Mouse (Mus musculus): Measurements from ENCODE around the gene Sag.

Sag gene

GRCm38 (mm10) chr1:87846801-87847474 lies 43.5 kb downstream of the Sag start:
- ChIA-PET CTCF (interaction anchor here in 1 of 4 experiments (0.6 kb wide), 1 partner anchor 611 kb away, joined by 6 read pairs; no protein-coding TSS in a partner anchor), POLR2A (interaction anchor here in 1 of 4 experiments (0.7 kb wide), 1 partner anchor 153 kb away, joined by 7 read pairs; no protein-coding TSS in a partner anchor)

DNA sequence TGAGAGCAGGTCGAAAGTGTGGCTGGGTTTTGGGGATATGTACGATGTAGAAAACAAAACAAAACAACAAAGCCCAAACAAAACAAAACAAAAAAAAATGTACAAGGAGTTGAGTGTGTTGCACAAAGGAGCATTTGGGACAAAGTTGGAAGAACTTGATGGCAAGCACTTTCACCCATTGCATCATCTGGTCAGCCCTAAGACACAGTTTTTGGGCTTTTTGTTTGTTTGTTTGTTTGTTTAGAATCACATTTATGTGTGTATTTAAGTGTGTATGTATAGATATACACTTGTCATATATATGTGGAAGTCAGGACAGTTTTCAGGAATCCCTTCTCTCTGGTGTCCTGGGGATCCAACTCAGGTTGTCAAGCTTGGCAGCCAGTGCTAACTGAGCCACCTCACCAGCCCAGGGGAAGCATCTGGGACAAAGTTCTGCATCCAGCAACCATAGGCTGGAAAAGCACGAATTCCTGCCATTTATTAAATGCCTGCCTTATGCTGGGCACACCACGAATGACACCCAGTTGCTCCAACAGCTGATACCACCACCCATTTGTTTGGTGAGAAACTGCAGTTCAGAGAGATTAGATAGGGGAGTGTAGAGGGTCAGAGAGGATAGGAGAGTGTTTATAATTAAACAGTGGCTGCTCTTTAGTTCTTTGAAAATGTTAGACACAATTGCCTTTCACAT lies 44.1 kb downstream of the Sag start:
- ChIA-PET CTCF (no interaction called here), POLR2A (no interaction called here)

DNA sequence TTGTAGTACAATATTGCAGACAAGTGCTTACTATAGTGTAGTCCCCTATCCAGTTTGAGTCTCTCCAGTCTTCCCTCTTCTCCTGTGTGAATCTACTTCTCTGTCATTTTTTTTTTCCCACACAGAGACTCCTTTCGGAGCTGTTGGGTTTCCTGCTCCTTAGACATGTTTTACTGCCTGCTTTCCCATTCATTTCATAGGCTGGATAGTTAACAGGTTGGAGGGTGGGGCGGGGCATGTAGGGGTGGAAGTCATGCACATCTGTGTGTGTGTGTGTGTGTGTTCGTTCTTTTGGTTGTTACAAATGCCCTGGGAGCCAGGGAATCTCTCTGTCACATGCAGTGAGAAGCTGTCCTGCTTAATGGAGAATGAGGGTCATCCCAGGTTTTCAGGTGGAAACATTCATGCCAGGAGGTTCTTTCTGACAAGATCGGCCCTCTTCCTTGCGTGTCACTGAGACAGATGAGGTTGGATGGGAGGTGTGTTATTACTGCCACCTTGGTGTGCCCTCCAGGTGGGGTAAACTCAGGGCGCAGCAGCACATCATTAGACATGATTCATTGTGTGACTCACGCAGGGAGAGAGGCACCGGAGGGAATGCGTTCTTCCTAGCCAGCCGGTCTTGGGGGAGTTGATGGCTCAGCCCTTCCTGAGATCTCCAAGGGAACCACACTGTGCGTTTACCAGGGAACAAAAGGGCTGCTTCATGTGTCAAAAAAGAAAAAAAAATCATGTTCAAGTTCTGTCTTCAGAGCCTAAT lies 44.9 kb downstream of the Sag start:
- ChIA-PET CTCF (no interaction called here), POLR2A (no interaction called here)

DNA sequence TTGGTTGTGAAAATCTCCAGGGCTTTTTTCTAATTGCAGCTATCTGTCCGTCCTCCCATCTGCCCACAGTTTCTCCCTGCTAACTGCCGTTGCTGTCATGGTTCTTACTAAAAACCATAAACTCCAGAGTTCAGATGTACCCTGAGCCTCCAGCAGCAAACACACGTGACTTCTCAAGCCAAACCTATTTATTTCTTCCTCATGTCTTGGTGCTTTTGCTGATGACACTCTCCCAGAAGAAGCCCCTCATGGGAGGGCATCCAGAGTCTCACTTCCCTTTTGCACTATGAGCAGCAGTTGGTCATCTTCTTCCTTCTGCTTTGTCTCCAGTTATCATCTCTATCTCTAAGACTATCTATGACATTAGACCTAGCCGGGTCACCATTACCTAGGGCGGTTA lies 45.8 kb downstream of the Sag start:
- CTCF ChIA-PET, result interaction anchor here in 1 of 4 experiments (0.6 kb wide), 1 partner anchor 72 kb away, joined by 8 read pairs; no protein-coding TSS in a partner anchor
- POLR2A ChIA-PET, result interaction anchor here in 1 of 4 experiments (1.4 kb wide), 1 partner anchor 51 kb away, joined by 3 read pairs; no protein-coding TSS in a partner anchor

- CTCF ChIA-PET, result interaction anchor here in 1 of 4 experiments (0.6 kb wide), 1 partner anchor 71 kb away, joined by 4 read pairs; no protein-coding TSS in a partner anchor
- POLR2A ChIA-PET, result no interaction called here
Observed at GRCm38 (mm10) chr1:87851344-87851743, 47.9 kb downstream of the Sag start.

- CTCF ChIA-PET, result interaction anchor here in 1 of 4 experiments (0.6 kb wide), 1 partner anchor 71 kb away, joined by 4 read pairs; no protein-coding TSS in a partner anchor
- POLR2A ChIA-PET, result interaction anchor here in 1 of 4 experiments (0.9 kb wide), 1 partner anchor 90 kb away, joined by 3 read pairs; no protein-coding TSS in a partner anchor
Observed at GRCm38 (mm10) chr1:87852081-87852790, 48.8 kb downstream of the Sag start.

- ChIA-PET CTCF (no interaction called here), POLR2A (interaction anchor here in 1 of 4 experiments (0.6 to 0.9 kb wide), 2 partner anchors 91 to 1218 kb away, joined by 3 read pairs; no protein-coding TSS in a partner anchor)
Observed at GRCm38 (mm10) chr1:87852892-87853600, 49.6 kb downstream of the Sag start, which contains the start of gene Dgkd. Dgkd (plus strand) TSS chr1:87853287.

GRCm38 (mm10) chr1:87853601-87854361 lies 50.3 kb downstream of the Sag start:
- ChIA-PET CTCF (no interaction called here), POLR2A (interaction anchor here in 2 of 4 experiments (1.0 to 2.3 kb wide), 4 partner anchors 10 to 117 kb away, joined by 3 to 11 read pairs (median 4); no protein-coding TSS in a partner anchor)

- CTCF ChIA-PET, result interaction anchor here in 1 of 4 experiments (0.6 kb wide), 1 partner anchor 669 kb away, joined by 3 read pairs; no protein-coding TSS in a partner anchor
Observed at GRCm38 (mm10) chr1:87854411-87854810, 50.9 kb downstream of the Sag start.

GRCm38 (mm10) chr1:87854851-87855251 lies 51.4 kb downstream of the Sag start:
- POLR2A ChIA-PET, result interaction anchor here in 2 of 4 experiments (0.6 to 2.3 kb wide), 9 partner anchors 9 to 1215 kb away, joined by 3 to 11 read pairs (median 4); partner anchors contain the start of genes Inpp5d (in 1 of the 2) and Sh3bp4 (in 1 of the 2)
- CTCF ChIA-PET, result interaction anchor here in 1 of 4 experiments (0.6 kb wide), 1 partner anchor 669 kb away, joined by 3 read pairs; no protein-coding TSS in a partner anchor

More at GRCm38 (mm10) chr1:87854411-87854810, 50.9 kb downstream of the Sag start:
- POLR2A ChIA-PET, result interaction anchor here in 2 of 4 experiments (0.7 to 2.3 kb wide), 6 partner anchors 10 to 235 kb away, joined by 3 to 11 read pairs (median 4); partner anchors contain the start of gene Inpp5d (in 1 of the 2)

DNA sequence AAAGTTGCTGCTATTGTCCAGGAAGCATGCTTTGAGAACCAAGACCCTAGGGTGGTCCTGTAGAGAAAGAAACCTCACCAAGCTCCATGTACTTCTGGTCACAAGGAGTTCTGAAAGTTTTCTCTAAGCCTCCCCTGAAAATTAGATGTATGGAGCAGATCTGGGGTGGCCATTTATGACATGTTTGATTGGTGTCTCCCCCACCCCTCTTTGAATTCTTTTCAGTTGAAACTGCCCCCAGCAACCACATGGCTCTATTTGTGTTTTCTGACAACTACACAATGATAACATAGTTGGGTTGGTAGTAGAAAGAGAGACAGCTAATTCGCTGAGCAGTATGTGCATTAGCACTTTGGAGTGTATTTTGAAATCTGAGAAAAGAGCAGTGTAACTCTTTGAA lies 52.0 kb downstream of the Sag start:
- ChIA-PET CTCF (no interaction called here), POLR2A (interaction anchor here in 2 of 4 experiments (0.6 to 2.3 kb wide), 5 partner anchors 10 to 1215 kb away, joined by 3 to 11 read pairs (median 3); partner anchors contain the start of genes Inpp5d (in 1 of the 2) and Sh3bp4 (in 1 of the 2))

- ChIA-PET POLR2A (interaction anchor here in 1 of 4 experiments (1.4 to 1.8 kb wide), 2 partner anchors 10 to 14 kb away, joined by 4 to 7 read pairs; no protein-coding TSS in a partner anchor), CTCF (no interaction called here)
Observed at GRCm38 (mm10) chr1:87856823-87857222, 53.3 kb downstream of the Sag start.

DNA sequence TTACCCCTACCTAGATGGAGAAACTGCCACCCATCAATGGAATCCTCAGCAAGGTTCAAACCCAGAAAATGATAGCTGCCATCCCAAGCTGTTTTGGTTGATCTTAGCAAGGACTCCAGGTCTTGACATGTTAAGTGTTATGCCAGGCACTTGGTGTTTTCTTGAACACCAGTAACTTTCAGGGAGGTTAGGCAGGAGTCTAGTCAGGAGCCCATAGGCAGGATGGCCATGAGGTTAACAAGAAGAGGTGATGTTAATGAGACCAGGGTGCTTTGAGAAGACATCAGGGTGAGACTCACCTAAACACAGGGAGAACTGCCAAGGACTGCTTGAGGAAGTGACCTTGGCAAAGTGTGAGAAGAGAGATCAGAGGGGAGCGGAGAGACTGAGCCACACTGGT lies 54.6 kb downstream of the Sag start:
- POLR2A ChIA-PET, result interaction anchor here in 1 of 4 experiments (1.4 to 1.8 kb wide), 2 partner anchors 9 to 13 kb away, joined by 4 to 7 read pairs; no protein-coding TSS in a partner anchor

GRCm38 (mm10) chr1:87858529-87858928 lies 55.0 kb downstream of the Sag start:
- CTCF ChIA-PET, result no interaction called here
- POLR2A ChIA-PET, result interaction anchor here in 1 of 4 experiments (1.4 to 1.8 kb wide), 3 partner anchors 8 to 103 kb away, joined by 4 to 7 read pairs (median 4); partner anchors contain the start of gene Atg16l1

More for the DNA sequence above, 54.6 kb downstream of the Sag start:
- CTCF ChIA-PET, result no interaction called here

DNA sequence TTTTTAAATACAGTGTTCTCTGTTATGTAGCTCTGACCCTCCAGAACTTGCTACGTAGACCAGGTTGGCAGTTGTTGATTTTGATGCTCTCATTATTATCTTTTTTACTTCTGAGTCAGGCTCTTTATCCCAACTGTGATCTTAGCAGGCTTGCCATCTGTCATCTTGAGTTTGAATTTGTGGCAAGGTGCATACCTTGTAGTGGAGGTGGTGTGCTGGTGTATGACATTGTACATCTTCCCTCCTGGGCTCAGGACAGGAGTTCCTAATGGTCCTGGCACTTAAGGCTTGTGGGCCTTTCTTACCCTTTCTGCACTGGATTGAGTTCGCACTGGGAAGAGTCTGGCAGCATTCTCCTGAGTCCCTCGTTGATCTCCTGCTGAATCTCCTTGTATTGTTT lies 60.1 kb downstream of the Sag start:
- ChIA-PET CTCF (no interaction called here), POLR2A (interaction anchor here in 1 of 4 experiments (1.8 kb wide), 1 partner anchor 9 kb away, joined by 4 read pairs; no protein-coding TSS in a partner anchor)

DNA sequence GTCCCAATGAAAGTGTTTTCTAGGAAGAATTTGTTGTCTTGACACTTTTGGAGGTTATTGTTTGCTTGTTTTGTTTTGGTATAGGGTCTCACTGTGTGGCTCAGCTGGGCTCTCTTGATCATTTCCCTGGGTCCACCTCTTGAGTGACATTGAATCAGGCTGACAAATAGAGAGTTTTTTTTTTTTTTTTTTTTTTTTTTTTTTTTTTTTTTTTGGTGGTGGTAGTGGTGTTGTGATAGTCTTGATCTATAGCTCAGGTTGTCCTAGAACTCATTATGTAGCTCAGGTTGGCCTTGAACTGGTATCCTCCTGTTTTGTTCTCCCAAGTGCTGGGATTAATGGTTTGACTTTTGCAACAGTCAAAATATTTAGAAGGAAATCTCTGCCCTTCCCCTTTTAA lies 61.4 kb downstream of the Sag start:
- ChIA-PET POLR2A (interaction anchor here in 2 of 4 experiments (0.6 to 2.1 kb wide), 6 partner anchors 10 to 204 kb away, joined by 3 to 11 read pairs (median 4); no protein-coding TSS in a partner anchor), CTCF (interaction anchor here in 2 of 4 experiments (0.7 kb wide), 2 partner anchors 52 to 109 kb away, joined by 4 read pairs; no protein-coding TSS in a partner anchor)
